Mouse (Mus musculus): ENCODE results near the gene Syne1.

DNA sequence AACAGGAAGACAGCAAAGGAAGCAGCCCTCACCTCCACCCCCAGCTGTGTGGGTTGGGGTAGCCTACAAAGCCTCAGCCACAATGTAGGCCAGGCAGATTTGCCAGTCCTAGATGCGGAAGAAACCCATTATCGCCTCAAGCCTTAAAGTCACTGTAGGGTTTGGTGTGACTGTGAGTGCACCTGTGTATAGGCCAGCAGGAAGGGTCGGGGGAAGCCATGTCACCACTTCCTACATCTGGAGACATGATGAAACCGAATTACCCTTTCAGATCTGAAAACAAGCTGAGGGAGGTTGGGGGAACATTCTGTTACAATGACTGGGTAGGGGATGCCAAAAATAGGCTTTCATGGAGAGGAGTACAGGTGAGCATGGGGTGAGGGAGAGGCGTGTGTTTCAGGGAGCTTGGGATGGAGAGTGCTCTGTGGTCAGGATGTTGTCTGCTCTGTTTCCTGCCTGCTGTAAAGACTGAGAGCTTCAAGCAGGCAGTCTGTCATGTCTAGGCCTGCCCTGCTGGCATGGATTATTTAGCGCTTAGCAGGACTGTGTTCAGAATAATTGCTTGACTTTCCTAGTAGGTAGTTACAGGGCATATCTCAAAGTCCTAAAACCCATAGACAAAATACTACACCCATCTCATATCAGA is 167.0 kb downstream of the Syne1 start:
- TF ChIP-seq CTCF (IDR thresholded peaks at IDR 0.05 in 2 of 3, conservative IDR thresholded peaks at IDR 0.05 in 1 of 3; ENCODE audit: control insufficient read depth in 1 of 3, insufficient read depth in 1 of 3, low read depth in 2 of 3, low read length in 3 of 3, poor library complexity in 1 of 3, severe bottlenecking in 1 of 3) (no peak), CHD2 (IDR thresholded peaks at IDR 0.05; ENCODE audit: low read length) (no peak), MAZ (IDR thresholded peaks at IDR 0.05; ENCODE audit: low read depth, low read length) (no peak), MXI1 (IDR thresholded peaks at IDR 0.05; ENCODE audit: low read depth, low read length) (no peak), ELF1 (IDR thresholded peaks at IDR 0.05; ENCODE audit: low read depth, low read length) (no peak), RCOR1 (IDR thresholded peaks at IDR 0.05; ENCODE audit: low read depth, low read length) (no peak), USF1 (IDR thresholded peaks at IDR 0.05; ENCODE audit: low read depth, low read length) (no peak), E2F4 (IDR thresholded peaks at IDR 0.05; ENCODE audit: borderline replicate concordance, low read depth, low read length) (no peak), SIN3A (IDR thresholded peaks at IDR 0.05; ENCODE audit: low read length) (no peak), TBP (IDR thresholded peaks at IDR 0.05; ENCODE audit: low read depth, low read length) (no peak), EP300 (IDR thresholded peaks at IDR 0.05; ENCODE audit: low read depth in 1 of 2, low read length in 2 of 2) (no peak), POLR2A (IDR thresholded peaks at IDR 0.05; ENCODE audit: control insufficient read depth in 1 of 2, insufficient read depth in 1 of 2, low read depth in 1 of 2, low read length in 2 of 2, poor library complexity in 1 of 2) (no peak), ZMIZ1 (IDR thresholded peaks at IDR 0.05; ENCODE audit: low read depth, low read length) (no peak), HCFC1 (IDR thresholded peaks at IDR 0.05; ENCODE audit: low read depth, low read length) (no peak)

All from MEL (cell line).